Mouse (Mus musculus) ES-Bruce4 (cell line): ENCODE results near the gene Calca.

ENCODE experiments used
- CTCF ChIP-seq: IDR thresholded peaks from one replicate; pipeline ENCODE4 v1.8.1; 2011; ENCODE audit warnings: low read depth, low read length
- POLR2A ChIP-seq: IDR thresholded peaks from one replicate; pipeline ENCODE4 v1.8.1; 2011; ENCODE audit warnings: low read length; ENCODE audit not compliant: insufficient read depth

- TF ChIP-seq CTCF, result no peak
- TF ChIP-seq POLR2A, result no peak
These were observed 35.2 kb upstream of the Calca start for GRCm38 (mm10) chr7:114671405-114671804.
